Mouse (Mus musculus): ENCODE measurements around the gene Taf5l. TPM values are rescaled to one million over a fixed set of nuclear protein-coding genes. Genes with fewer than 3 reads are reported as not detected.

The Taf5l gene
- polyA plus RNA-seq, 1 experiment from 2014 or later = 45.9 TPM

DNA sequence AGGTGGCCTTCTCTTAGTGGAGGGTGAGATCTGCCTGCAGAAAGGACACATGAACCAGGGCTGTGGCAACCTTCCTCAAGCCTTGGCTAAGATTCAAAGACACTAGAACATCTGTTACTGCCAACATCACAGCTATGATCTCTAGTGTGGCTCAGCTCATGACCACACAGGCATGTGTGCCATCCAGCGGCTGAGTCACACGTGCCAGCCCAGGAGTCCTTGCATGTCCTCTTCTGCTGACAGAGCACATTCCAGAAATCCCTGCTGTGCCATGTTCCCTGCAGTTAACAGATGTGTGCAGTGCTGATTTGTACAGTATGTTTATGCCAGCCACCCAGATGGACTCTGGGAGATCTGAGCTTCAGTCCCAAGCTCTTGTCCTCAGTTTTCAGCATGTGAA lies 21.6 kb downstream of the Taf5l start:
- H3K36me3 ChIP-seq (ENCODE audit: control insufficient read depth, insufficient read depth, low read length) = peaks cover 7% of the 10 kb centered on the region; the same call in 1 of the 2 replicates
- no peak overlapping the region for H3K4me2 ChIP-seq (ENCODE audit: low read depth, low read length, severe bottlenecking)
- no peak overlapping the region for H3K27ac ChIP-seq (ENCODE audit: low read depth, low read length)
- 89% methylated on average over 2 of the region's 2 CpGs for WGBS
- ATAC-seq (replicated peaks; ENCODE audit: low FRiP score) (no peak), DNase-seq (ENCODE audit: low spot score) (no peak)
- no peak overlapping the region for H3K4me3 ChIP-seq (ENCODE audit: low read depth, low read length)
- H3K9ac ChIP-seq (ENCODE audit: low read length) = no peak overlapping the region
- H3K9me3 ChIP-seq (ENCODE audit: control insufficient read depth, low read length) = no peaks in the 10 kb centered on the region
- H3K4me1 ChIP-seq (replicated peaks; ENCODE audit: control insufficient read depth, insufficient read depth, low read length) = no peaks in the 10 kb centered on the region
- H3K27me3 ChIP-seq (ENCODE audit: control insufficient read depth, insufficient read depth, low read length) = no peaks in the 10 kb centered on the region

DNA sequence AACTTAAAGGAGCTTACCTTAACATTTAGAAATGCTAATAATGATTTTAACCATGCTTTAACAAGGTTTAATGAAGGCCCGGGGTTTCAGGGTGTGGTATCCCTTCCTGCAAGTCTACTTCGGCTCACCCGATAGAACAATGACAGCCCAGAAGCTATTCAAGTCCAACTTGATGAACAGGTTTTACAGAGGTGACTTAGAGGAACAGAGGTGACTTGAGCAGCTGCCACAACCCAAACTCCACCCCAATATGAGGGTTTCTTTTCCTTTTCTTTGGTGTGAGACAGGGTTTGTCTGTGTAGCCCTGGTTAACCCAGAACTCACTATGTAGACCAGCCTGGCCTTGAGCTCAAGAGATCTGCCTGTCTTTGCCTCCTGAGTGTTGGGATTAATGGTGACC lies 27.2 kb downstream of the Taf5l start:
- WGBS = 98% methylated on average over 3 of the region's 3 CpGs
- Histone ChIP-seq H3K9me3 (ENCODE audit: control insufficient read depth, low read length) (no peaks in the 10 kb centered on the region), H3K4me2 (ENCODE audit: low read depth, low read length, severe bottlenecking) (no peak overlapping the region), H3K36me3 (ENCODE audit: control insufficient read depth, insufficient read depth, low read length) (peaks cover 7% of the 10 kb centered on the region; the same call in 1 of the 2 replicates), H3K27ac (ENCODE audit: low read depth, low read length) (no peak overlapping the region), H3K9ac (ENCODE audit: low read length) (no peak overlapping the region), H3K4me3 (ENCODE audit: low read depth, low read length) (no peak overlapping the region), H3K4me1 (replicated peaks; ENCODE audit: control insufficient read depth, insufficient read depth, low read length) (no peaks in the 10 kb centered on the region), H3K27me3 (ENCODE audit: control insufficient read depth, insufficient read depth, low read length) (no peaks in the 10 kb centered on the region)
- DNase-seq (ENCODE audit: low spot score) (no peak), ATAC-seq (replicated peaks; ENCODE audit: low FRiP score) (no peak)

DNA sequence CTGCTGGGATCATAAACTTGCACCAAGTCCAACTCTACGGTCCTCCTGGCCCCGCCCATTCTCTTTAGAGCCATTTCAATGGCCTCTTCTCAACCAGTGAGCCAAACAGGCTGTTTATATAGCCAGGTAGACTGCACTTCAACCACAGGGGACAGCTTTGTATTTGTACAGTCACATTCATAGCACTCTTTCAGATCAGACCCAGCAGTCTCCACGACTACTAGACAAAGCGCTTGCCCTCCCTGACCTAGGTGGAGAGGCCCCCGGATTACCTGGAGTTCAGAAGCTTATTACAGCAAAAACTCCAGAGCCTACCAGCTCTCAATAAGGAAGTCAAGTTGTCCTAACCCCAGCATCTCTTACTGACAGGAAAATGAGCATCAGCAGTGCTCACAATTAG lies 27.6 kb downstream of the Taf5l start:
- peaks cover 7% of the 10 kb centered on the region; the same call in 1 of the 2 replicates for H3K36me3 ChIP-seq (ENCODE audit: control insufficient read depth, insufficient read depth, low read length)
- DNase-seq (ENCODE audit: low spot score) (no peak), ATAC-seq (replicated peaks; ENCODE audit: low FRiP score) (no peak)
- 95% methylated on average over 5 of the region's 5 CpGs for WGBS
- no peak overlapping the region for H3K27ac ChIP-seq (ENCODE audit: low read depth, low read length)
- no peaks in the 10 kb centered on the region for H3K9me3 ChIP-seq (ENCODE audit: control insufficient read depth, low read length)
- no peak overlapping the region for H3K4me2 ChIP-seq (ENCODE audit: low read depth, low read length, severe bottlenecking)
- H3K4me1 ChIP-seq (replicated peaks; ENCODE audit: control insufficient read depth, insufficient read depth, low read length) = no peaks in the 10 kb centered on the region
- no peak overlapping the region for H3K4me3 ChIP-seq (ENCODE audit: low read depth, low read length)
- H3K9ac ChIP-seq (ENCODE audit: low read length) = no peak overlapping the region
- no peaks in the 10 kb centered on the region for H3K27me3 ChIP-seq (ENCODE audit: control insufficient read depth, insufficient read depth, low read length)

DNA sequence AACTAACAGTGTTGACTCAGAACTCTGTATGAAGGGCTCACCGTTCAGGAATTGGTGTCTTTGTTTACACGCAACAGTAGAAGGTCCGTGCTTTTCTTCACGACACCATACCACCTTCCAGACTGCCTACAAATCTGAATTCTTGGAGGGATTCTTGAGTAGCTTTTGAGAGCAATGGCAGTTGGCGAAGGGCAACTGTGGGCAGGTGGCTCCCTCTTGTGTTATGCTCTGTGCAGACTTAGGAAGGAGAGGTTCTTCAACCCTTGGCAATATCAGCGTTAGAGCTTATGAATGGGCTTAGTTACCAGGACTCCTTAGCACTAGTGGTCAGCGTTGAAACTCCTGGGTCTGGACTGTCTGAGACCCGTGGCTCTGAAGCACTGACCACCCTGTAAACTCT lies 28.6 kb downstream of the Taf5l start:
- Histone ChIP-seq H3K27me3 (ENCODE audit: control insufficient read depth, insufficient read depth, low read length) (no peaks in the 10 kb centered on the region), H3K4me1 (replicated peaks; ENCODE audit: control insufficient read depth, insufficient read depth, low read length) (no peaks in the 10 kb centered on the region), H3K9me3 (ENCODE audit: control insufficient read depth, low read length) (no peaks in the 10 kb centered on the region), H3K27ac (ENCODE audit: low read depth, low read length) (no peak overlapping the region), H3K4me3 (ENCODE audit: low read depth, low read length) (no peak overlapping the region), H3K4me2 (ENCODE audit: low read depth, low read length, severe bottlenecking) (no peak overlapping the region), H3K36me3 (ENCODE audit: control insufficient read depth, insufficient read depth, low read length) (peaks cover 7% of the 10 kb centered on the region; the same call in 1 of the 2 replicates), H3K9ac (ENCODE audit: low read length) (no peak overlapping the region)
- no peak for DNase-seq (ENCODE audit: low spot score)
- no peak for ATAC-seq (replicated peaks; ENCODE audit: low FRiP score)
- WGBS = 89% methylated on average over 8 of the region's 8 CpGs

DNA sequence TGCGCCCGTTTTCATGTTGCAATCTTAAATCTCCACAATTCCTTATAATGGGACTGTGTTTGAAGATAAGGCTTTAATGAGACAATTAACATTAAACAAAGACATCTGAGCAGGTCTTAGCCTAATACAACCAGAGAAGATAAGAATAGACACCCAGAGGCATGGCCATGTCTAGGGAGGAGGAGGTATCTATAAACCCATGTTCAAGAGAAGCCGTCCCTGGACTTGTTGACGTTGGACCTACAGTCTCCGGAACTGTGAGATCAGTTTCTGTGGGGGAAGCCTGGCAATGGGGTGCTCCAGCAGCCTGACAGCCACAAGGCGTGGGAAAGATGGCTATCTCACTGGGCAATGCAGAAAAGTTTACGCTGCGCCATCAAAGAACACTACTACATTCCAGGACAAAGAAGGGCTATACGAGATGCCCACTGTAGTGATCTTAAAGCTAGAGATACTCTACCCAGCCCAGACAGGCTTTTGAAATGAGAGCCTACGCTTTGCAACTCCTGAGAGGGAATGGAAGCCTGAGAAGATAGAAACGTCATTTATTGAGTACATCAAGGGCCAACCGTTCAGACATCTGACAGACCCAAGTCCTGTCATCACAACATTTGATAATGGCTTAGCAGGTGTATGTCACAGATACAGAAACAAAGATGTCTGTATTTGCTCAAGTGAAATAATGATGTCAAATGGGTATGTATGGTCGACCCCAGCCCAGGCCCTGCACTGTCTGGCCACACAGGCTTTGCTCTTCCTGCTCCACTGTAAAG lies 30.7 kb downstream of the Taf5l start:
- no peak for DNase-seq (ENCODE audit: low spot score)
- H3K27ac ChIP-seq (ENCODE audit: low read depth, low read length) = no peak overlapping the region
- no peaks in the 10 kb centered on the region for H3K36me3 ChIP-seq (ENCODE audit: control insufficient read depth, insufficient read depth, low read length)
- ATAC-seq (replicated peaks; ENCODE audit: low FRiP score) = no peak
- H3K4me2 ChIP-seq (ENCODE audit: low read depth, low read length, severe bottlenecking) = no peak overlapping the region
- H3K4me3 ChIP-seq (ENCODE audit: low read depth, low read length) = no peak overlapping the region
- H3K9ac ChIP-seq (ENCODE audit: low read length) = no peak overlapping the region
- H3K27me3 ChIP-seq (ENCODE audit: control insufficient read depth, insufficient read depth, low read length) = no peaks in the 10 kb centered on the region
- WGBS = 92% methylated on average over 13 of the region's 13 CpGs
- H3K9me3 ChIP-seq (ENCODE audit: control insufficient read depth, low read length) = no peaks in the 10 kb centered on the region
- no peaks in the 10 kb centered on the region for H3K4me1 ChIP-seq (replicated peaks; ENCODE audit: control insufficient read depth, insufficient read depth, low read length)

DNA sequence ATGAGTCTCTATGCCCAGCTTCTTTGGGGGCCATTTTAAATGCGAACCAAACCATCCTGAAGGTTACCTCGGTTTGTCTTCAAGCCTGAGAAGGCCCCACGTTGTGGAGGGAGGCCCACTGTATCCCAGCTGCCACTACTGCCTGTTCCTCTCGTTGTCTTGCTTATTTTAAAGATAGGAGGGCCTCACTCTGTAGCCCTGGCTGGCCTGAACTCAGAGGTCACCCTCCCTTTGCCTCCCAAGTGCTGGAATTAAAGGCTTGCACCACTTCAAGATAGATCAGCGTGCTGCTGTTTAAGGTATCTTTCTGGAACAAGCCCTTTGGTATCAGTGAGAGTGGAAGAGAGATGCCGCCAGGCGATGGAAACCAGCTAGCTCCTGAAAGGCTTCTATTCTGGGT lies 32.1 kb downstream of the Taf5l start:
- Histone ChIP-seq H3K27me3 (ENCODE audit: control insufficient read depth, insufficient read depth, low read length) (no peaks in the 10 kb centered on the region), H3K4me3 (ENCODE audit: low read depth, low read length) (no peak overlapping the region), H3K9me3 (ENCODE audit: control insufficient read depth, low read length) (no peaks in the 10 kb centered on the region), H3K9ac (ENCODE audit: low read length) (no peak overlapping the region), H3K36me3 (ENCODE audit: control insufficient read depth, insufficient read depth, low read length) (no peaks in the 10 kb centered on the region), H3K4me1 (replicated peaks; ENCODE audit: control insufficient read depth, insufficient read depth, low read length) (no peaks in the 10 kb centered on the region), H3K27ac (ENCODE audit: low read depth, low read length) (no peak overlapping the region), H3K4me2 (ENCODE audit: low read depth, low read length, severe bottlenecking) (no peak overlapping the region)
- ATAC-seq (replicated peaks; ENCODE audit: low FRiP score) (no peak), DNase-seq (ENCODE audit: low spot score) (no peak)
- WGBS = 78% methylated on average over 7 of the region's 7 CpGs

DNA sequence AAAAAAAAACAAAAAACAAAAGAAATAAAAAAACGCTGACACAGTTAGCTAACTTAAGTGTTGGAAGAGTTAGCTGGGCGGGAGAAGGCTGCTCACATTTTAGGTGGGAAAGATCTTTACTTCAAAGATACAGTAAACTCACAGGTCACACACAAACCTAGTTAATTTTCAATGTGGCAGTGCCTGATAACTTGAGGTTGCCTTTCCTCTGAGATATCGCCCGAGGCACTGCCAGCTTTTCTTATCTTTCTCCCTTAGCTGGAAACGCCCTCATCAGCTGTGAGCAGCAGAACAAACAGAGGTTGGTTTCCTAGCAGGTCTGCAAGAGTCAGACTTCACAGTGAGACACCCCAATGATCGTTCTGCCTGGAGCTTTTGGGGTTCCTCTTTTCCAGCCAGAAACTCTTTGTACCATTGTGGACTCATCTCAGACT lies 32.6 kb downstream of the Taf5l start:
- Histone ChIP-seq H3K4me3 (ENCODE audit: low read depth, low read length) (no peak overlapping the region), H3K4me1 (replicated peaks; ENCODE audit: control insufficient read depth, insufficient read depth, low read length) (no peaks in the 10 kb centered on the region), H3K4me2 (ENCODE audit: low read depth, low read length, severe bottlenecking) (no peak overlapping the region), H3K9me3 (ENCODE audit: control insufficient read depth, low read length) (no peaks in the 10 kb centered on the region), H3K36me3 (ENCODE audit: control insufficient read depth, insufficient read depth, low read length) (no peaks in the 10 kb centered on the region), H3K9ac (ENCODE audit: low read length) (no peak overlapping the region), H3K27me3 (ENCODE audit: control insufficient read depth, insufficient read depth, low read length) (no peaks in the 10 kb centered on the region), H3K27ac (ENCODE audit: low read depth, low read length) (no peak overlapping the region)
- no peak for ATAC-seq (replicated peaks; ENCODE audit: low FRiP score)
- DNase-seq (ENCODE audit: low spot score) = no peak
- WGBS = 81% methylated on average over 6 of the region's 6 CpGs

DNA sequence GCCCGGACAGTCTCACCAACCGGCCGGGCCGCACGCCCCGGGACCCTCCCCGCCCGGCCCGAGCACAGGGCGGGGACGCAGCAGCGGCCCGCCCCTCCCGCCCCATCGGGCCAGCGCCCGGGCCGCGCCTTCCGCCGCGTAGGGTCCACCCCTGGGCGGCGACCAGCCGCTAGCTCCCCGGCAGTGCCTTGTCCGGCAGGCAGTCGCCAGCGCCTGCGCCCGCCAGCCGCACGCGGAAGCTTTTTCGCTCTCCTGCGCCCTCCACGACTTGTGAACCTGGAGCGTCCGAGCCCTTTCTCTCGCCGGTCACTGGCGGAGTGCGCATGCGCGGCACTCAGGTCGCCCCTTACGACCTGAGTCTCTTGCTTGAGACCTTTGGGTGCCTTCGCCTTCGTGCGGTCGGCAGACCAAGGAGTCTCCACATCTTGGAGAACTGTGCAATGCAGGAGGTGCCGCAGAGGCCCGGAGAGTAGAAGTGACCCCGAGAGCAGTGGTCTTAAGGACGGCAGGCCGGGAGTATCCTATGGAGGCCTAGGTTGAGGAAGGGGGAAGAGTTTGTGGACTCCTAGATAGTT lies 38.3 kb downstream of the Taf5l start, which contains the start of gene Abcb10:
Gene Abcb10, minus strand, starts transcription at position 297 of the 575 bp plus-strand sequence.
- H3K9me3 ChIP-seq (ENCODE audit: control insufficient read depth, low read length) = no peaks in the 10 kb centered on the region
- peak; percentile 90 for DNase-seq (ENCODE audit: low spot score)
- H3K27me3 ChIP-seq (ENCODE audit: control insufficient read depth, insufficient read depth, low read length) = no peaks in the 10 kb centered on the region
- peak; percentile 94 for ATAC-seq (replicated peaks; ENCODE audit: low FRiP score)
- H3K27ac ChIP-seq (ENCODE audit: low read depth, low read length) = peak within 1 kb of the TSS; percentile 80
- H3K9ac ChIP-seq (ENCODE audit: low read length) = peak within 1 kb of the TSS; percentile 78
- under 1% methylated on average over 56 of the region's 56 CpGs for WGBS
- H3K4me2 ChIP-seq (ENCODE audit: low read depth, low read length, severe bottlenecking) = peak within 1 kb of the TSS; percentile 89
- H3K36me3 ChIP-seq (ENCODE audit: control insufficient read depth, insufficient read depth, low read length) = no peaks in the 10 kb centered on the region
- peaks cover 4% of the 10 kb centered on the region; the same call in 1 of the 2 replicates for H3K4me1 ChIP-seq (replicated peaks; ENCODE audit: control insufficient read depth, insufficient read depth, low read length)
- peak within 1 kb of the TSS; percentile 74 for H3K4me3 ChIP-seq (ENCODE audit: low read depth, low read length)
